ENCODE assay signal across 21 mouse cellular contexts in the genomic region with DNA sequence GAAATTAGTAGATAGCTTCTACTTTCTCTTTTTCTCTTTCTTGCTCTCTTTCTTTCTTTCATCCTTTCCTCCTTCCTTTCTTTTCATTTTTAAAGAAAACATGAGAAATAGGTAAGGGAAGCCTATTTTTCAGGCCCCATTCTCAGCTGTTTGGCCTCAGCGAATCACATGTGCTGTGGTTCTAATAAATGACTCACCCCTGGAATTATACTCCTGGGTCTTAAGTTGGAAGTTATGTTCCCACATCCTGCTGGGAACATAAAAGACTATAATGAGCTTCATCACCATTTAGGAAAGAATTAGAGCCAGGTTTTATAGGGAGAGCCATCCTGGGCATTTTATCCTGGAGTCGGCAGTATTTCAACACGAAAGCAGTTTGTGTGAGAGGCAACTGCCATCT. TPM values are rescaled to one million over a fixed set of nuclear protein-coding genes. Genes with fewer than 3 reads are reported as not detected.
DNase-seq lines count a peak whose midpoint lies in the region; ATAC-seq and TF ChIP-seq lines count a peak whose summit lies in the region.
"Had no signal": no experiment of that assay in that cellular context is flagged by ENCODE, and none has a peak within 500 bp of the region (broad histone marks: within the 10 kb centered on the region; RNA-seq: fewer than 3 reads in every experiment).

No protein-coding gene starts in this region.

- DNase-seq in heart, adult 11 months, result peak; percentile 51
- no peak for DNase-seq in heart, adult 18-20 months
- DNase-seq in fibroblast of lung, adult 2 months (ENCODE audit: low read depth), result peak; percentile 47
- DNase-seq in ovary, postnatal 10 days (ENCODE audit: low spot score), result no peak
- DNase-seq: adrenal gland, postnatal 14 days; cerebellum, adult 11-12 months; cerebellum, adult 9-10 months; cerebellum, postnatal 25 days; gastrocnemius, postnatal 36 days; heart, adult 2 months; heart, postnatal 14 days had no signal

- H3K9ac ChIP-seq in neural tube, embryonic 15.5 days (replicated peaks), result no peak overlapping the region
- H3K9ac ChIP-seq in kidney, embryonic 16.5 days (replicated peaks; ENCODE audit: low read length), result no peak overlapping the region
- H3K9ac ChIP-seq: embryonic facial prominence, embryonic 13.5 days; heart, embryonic 15.5 days; hindbrain, embryonic 13.5 days had no signal

- H3K27ac ChIP-seq in neural tube, embryonic 15.5 days (replicated peaks), result no peak overlapping the region
- H3K27ac ChIP-seq in kidney, embryonic 16.5 days (ENCODE audit: low read length), result no peak overlapping the region
- H3K27ac ChIP-seq: embryonic facial prominence, embryonic 13.5 days; forebrain, embryonic 10.5 days; heart, adult 2 months; heart, embryonic 15.5 days; hindbrain, embryonic 13.5 days; hindbrain, postnatal 0 days had no signal

- ATAC-seq in neural tube, embryonic 15.5 days (ENCODE audit: low FRiP score), result no peak
- no peak for ATAC-seq in kidney, embryonic 16.5 days (ENCODE audit: low FRiP score, low TSS enrichment)
- ATAC-seq: forebrain, embryonic 14.5 days; hindbrain, postnatal 0 days had no signal

- 38% methylated on average over 3 of the region's 3 CpGs for WGBS in neural tube, embryonic 15.5 days
- 84% methylated on average over 3 of the region's 3 CpGs for WGBS in kidney, embryonic 16.5 days

- no peak overlapping the region for H3ac ChIP-seq in myocyte (ENCODE audit: control insufficient read depth, insufficient read length)

- H3K4me1 ChIP-seq in neural tube, embryonic 15.5 days, result 0 out of 2 replicates have a peak, but pooled peaks cover 3% of the 10 kb centered on the region
- no peaks in the 10 kb centered on the region for H3K4me1 ChIP-seq in kidney, embryonic 16.5 days (ENCODE audit: insufficient read depth, low read length)
- H3K4me1 ChIP-seq: embryonic facial prominence, embryonic 13.5 days; forebrain, embryonic 10.5 days; heart, embryonic 15.5 days; hindbrain, embryonic 13.5 days had no signal

- no peak overlapping the region for H3K4me3 ChIP-seq in myocyte
- H3K4me3 ChIP-seq in neural tube, embryonic 15.5 days (replicated peaks), result no peak overlapping the region
- H3K4me3 ChIP-seq in kidney, embryonic 16.5 days (ENCODE audit: low read length), result no peak overlapping the region
- H3K4me3 ChIP-seq: embryonic facial prominence, embryonic 13.5 days; forebrain, embryonic 10.5 days; heart, adult 2 months; heart, embryonic 15.5 days; hindbrain, embryonic 13.5 days had no signal

- no peaks in the 10 kb centered on the region for H3K27me3 ChIP-seq in myocyte (ENCODE audit: control insufficient read depth, insufficient read depth, insufficient read length)
- no peaks in the 10 kb centered on the region for H3K27me3 ChIP-seq in neural tube, embryonic 15.5 days (replicated peaks)
- H3K27me3 ChIP-seq in kidney, embryonic 16.5 days (ENCODE audit: insufficient read depth, low read length), result no peaks in the 10 kb centered on the region
- H3K27me3 ChIP-seq: embryonic facial prominence, embryonic 13.5 days; heart, embryonic 15.5 days; hindbrain, embryonic 13.5 days had no signal

- H3K36me3 ChIP-seq in myocyte (ENCODE audit: control insufficient read depth, insufficient read depth), result no peaks in the 10 kb centered on the region
- H3K36me3 ChIP-seq in neural tube, embryonic 15.5 days, result no peaks in the 10 kb centered on the region
- H3K36me3 ChIP-seq in kidney, embryonic 16.5 days (ENCODE audit: insufficient read depth, low read length), result no peaks in the 10 kb centered on the region
- H3K36me3 ChIP-seq: embryonic facial prominence, embryonic 13.5 days; forebrain, embryonic 10.5 days; heart, embryonic 15.5 days; hindbrain, embryonic 13.5 days had no signal

- H3K4me2 ChIP-seq in myocyte (ENCODE audit: low read depth), result peak overlapping the region; percentile 54
- H3K4me2 ChIP-seq in neural tube, embryonic 15.5 days, result no peak overlapping the region
- H3K4me2 ChIP-seq in kidney, embryonic 16.5 days (replicated peaks; ENCODE audit: low read depth, low read length), result no peak overlapping the region
- H3K4me2 ChIP-seq: embryonic facial prominence, embryonic 13.5 days; heart, embryonic 11.5 days; heart, embryonic 15.5 days; hindbrain, embryonic 13.5 days had no signal

- no peaks in the 10 kb centered on the region for H3K79me2 ChIP-seq in myocyte (ENCODE audit: control insufficient read depth, insufficient read depth)

- TF ChIP-seq POLR2A in myocyte (IDR thresholded peaks at IDR 0.05; ENCODE audit: insufficient read length, low read depth), result no peak

- H3K9me3 ChIP-seq in neural tube, embryonic 15.5 days (replicated peaks), result no peaks in the 10 kb centered on the region
- H3K9me3 ChIP-seq in kidney, embryonic 16.5 days (ENCODE audit: low read length), result no peaks in the 10 kb centered on the region
- H3K9me3 ChIP-seq: embryonic facial prominence, embryonic 13.5 days; forebrain, embryonic 10.5 days; heart, embryonic 15.5 days; hindbrain, embryonic 13.5 days had no signal

TF ChIP-seq in myocyte, 11 proteins besides CTCF, POLR2A, EP300 and RAD21:
- TF ChIP-seq TCF3 (IDR thresholded peaks at IDR 0.05; ENCODE audit: insufficient read length, low read depth), result no peak
- no peak for TF ChIP-seq E2F4 (IDR thresholded peaks at IDR 0.05; ENCODE audit: insufficient read depth)
- TF ChIP-seq CEBPB (IDR thresholded peaks at IDR 0.05; ENCODE audit: insufficient read depth, poor library complexity, severe bottlenecking), result no peak
- TF ChIP-seq MYOD1 (IDR thresholded peaks at IDR 0.05; ENCODE audit: control insufficient read depth in 1 of 3, insufficient read length in 2 of 3, low read depth in 2 of 3), result peak in 2 of 3 experiments; percentile 5 to 22
- peak; percentile 80 for TF ChIP-seq USF1 (IDR thresholded peaks at IDR 0.05; ENCODE audit: low read depth)
- no peak for TF ChIP-seq SRF (IDR thresholded peaks at IDR 0.05; ENCODE audit: control insufficient read depth, insufficient read length, low read depth)
- no peak for TF ChIP-seq REST (IDR thresholded peaks at IDR 0.05; ENCODE audit: insufficient read depth, insufficient read length)
- no peak for TF ChIP-seq MAX (IDR thresholded peaks at IDR 0.05; ENCODE audit: low read depth)
- no peak for TF ChIP-seq TCF12 (IDR thresholded peaks at IDR 0.05; ENCODE audit: insufficient read depth, poor library complexity, severe bottlenecking)
- no peak for TF ChIP-seq MYOG (IDR thresholded peaks at IDR 0.05; ENCODE audit: control insufficient read depth in 1 of 3, insufficient read depth in 1 of 3, insufficient read length in 2 of 3, low read depth in 2 of 3)
- TF ChIP-seq POLR2AphosphoS2 (IDR thresholded peaks at IDR 0.05; ENCODE audit: insufficient read length, low read depth), result no peak

RNA-seq across cellular contexts. Expression of a gene that starts 12.9 kb away (rescaled TPM):
- total RNA-seq in heart, adult 18-20 months (2021), result 10 to 100 TPM; 19.4 to 19.8 TPM
- polyA plus RNA-seq in myocyte (2012; fragmentation: generic; extraction: Trizol), result 12.5 TPM
- polyA plus RNA-seq in neural tube, embryonic 15.5 days (2015; fragmentation: Nextera tagmentation; extraction: Ambion mirVana), result 12.3 and 13.8 TPM in 2 replicates
- 95.1 and 104 TPM in 2 replicates for polyA plus RNA-seq in kidney, embryonic 16.5 days (2015; fragmentation: Nextera tagmentation; extraction: Ambion mirVana)

Comparison
In these comparisons a context has a peak if more than half of its experiments do, and no peak if none do; other contexts are left out.
1. DNase-seq: peak in heart, adult 11 months (single experiment) and fibroblast of lung, adult 2 months (single experiment); none in heart, adult 18-20 months (0 of 2) and ovary, postnatal 10 days (single experiment).